Mouse (Mus musculus): ENCODE data around the gene Faah. TPM values are rescaled to one million over a fixed set of nuclear protein-coding genes. Genes with fewer than 3 reads are reported as not detected.

The Faah gene
- polyA plus RNA-seq, 1 experiment, result not detected

GRCm38 (mm10) chr4:115959546-115959945 lies 58.2 kb downstream of the Faah start:
- no peak overlapping the region for H3K27ac ChIP-seq (ENCODE audit: insufficient read depth, low read depth, low read length)

GRCm38 (mm10) chr4:115955494-115955775 lies 62.3 kb downstream of the Faah start:
- TF ChIP-seq POLR2A (IDR thresholded peaks at IDR 0.05; ENCODE audit: borderline replicate concordance, low read depth, low read length), result no peak
- no peak for TF ChIP-seq CTCF (IDR thresholded peaks at IDR 0.05; ENCODE audit: low read depth, low read length)
- Histone ChIP-seq H3K4me3 (ENCODE audit: insufficient read depth, low read length) (no peak overlapping the region), H3K27ac (ENCODE audit: insufficient read depth, low read depth, low read length) (no peak overlapping the region), H3K4me1 (ENCODE audit: control insufficient read depth, insufficient read depth, low read length) (no peaks in the 10 kb centered on the region)

More at GRCm38 (mm10) chr4:115959546-115959945, 58.2 kb downstream of the Faah start:
- Histone ChIP-seq H3K4me3 (ENCODE audit: insufficient read depth, low read length) (no peak overlapping the region), H3K4me1 (ENCODE audit: control insufficient read depth, insufficient read depth, low read length) (peaks cover 2% of the 10 kb centered on the region)
- TF ChIP-seq POLR2A (IDR thresholded peaks at IDR 0.05; ENCODE audit: borderline replicate concordance, low read depth, low read length), result no peak
- TF ChIP-seq CTCF (IDR thresholded peaks at IDR 0.05; ENCODE audit: low read depth, low read length), result no peak

GRCm38 (mm10) chr4:115954656-115955493 lies 62.9 kb downstream of the Faah start:
- Histone ChIP-seq H3K4me3 (ENCODE audit: insufficient read depth, low read length) (no peak overlapping the region), H3K4me1 (ENCODE audit: control insufficient read depth, insufficient read depth, low read length) (no peaks in the 10 kb centered on the region), H3K27ac (ENCODE audit: insufficient read depth, low read depth, low read length) (no peak overlapping the region)
- TF ChIP-seq POLR2A (IDR thresholded peaks at IDR 0.05; ENCODE audit: borderline replicate concordance, low read depth, low read length) (no peak), CTCF (IDR thresholded peaks at IDR 0.05; ENCODE audit: low read depth, low read length) (no peak)

GRCm38 (mm10) chr4:115953559-115953958 lies 64.2 kb downstream of the Faah start:
- TF ChIP-seq CTCF (IDR thresholded peaks at IDR 0.05; ENCODE audit: low read depth, low read length) (no peak), POLR2A (IDR thresholded peaks at IDR 0.05; ENCODE audit: borderline replicate concordance, low read depth, low read length) (no peak)
- Histone ChIP-seq H3K27ac (ENCODE audit: insufficient read depth, low read depth, low read length) (no peak overlapping the region), H3K4me1 (ENCODE audit: control insufficient read depth, insufficient read depth, low read length) (no peaks in the 10 kb centered on the region), H3K4me3 (ENCODE audit: insufficient read depth, low read length) (no peak overlapping the region)

DNA sequence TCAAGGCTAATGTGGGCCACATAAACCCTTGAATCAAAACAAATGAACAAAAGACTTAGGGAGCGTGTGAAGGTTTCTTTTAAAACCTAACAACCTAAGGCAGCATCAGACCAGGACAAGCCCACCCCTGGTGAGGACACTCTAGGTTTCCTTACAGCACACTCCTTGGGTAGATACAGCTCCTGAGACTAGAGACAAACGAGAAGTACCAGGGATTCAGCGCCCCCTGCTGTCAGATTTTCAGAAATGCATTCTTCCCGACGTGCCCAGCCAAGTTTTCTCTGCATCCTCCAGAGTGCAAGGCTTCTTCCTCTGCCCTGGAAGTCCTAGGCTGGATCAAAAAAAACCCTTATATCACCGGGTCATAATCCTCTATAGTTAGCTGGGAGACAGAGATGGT lies 65.0 kb downstream of the Faah start:
- no peaks in the 10 kb centered on the region for H3K4me1 ChIP-seq (ENCODE audit: control insufficient read depth, insufficient read depth, low read length)
- no peak for TF ChIP-seq POLR2A (IDR thresholded peaks at IDR 0.05; ENCODE audit: borderline replicate concordance, low read depth, low read length)
- TF ChIP-seq CTCF (IDR thresholded peaks at IDR 0.05; ENCODE audit: low read depth, low read length), result peak; percentile 71
- no peak overlapping the region for H3K27ac ChIP-seq (ENCODE audit: insufficient read depth, low read depth, low read length)
- H3K4me3 ChIP-seq (ENCODE audit: insufficient read depth, low read length), result no peak overlapping the region

GRCm38 (mm10) chr4:115943669-115944314 lies 73.9 kb downstream of the Faah start:
- H3K27ac ChIP-seq (ENCODE audit: insufficient read depth, low read depth, low read length), result no peak overlapping the region
- no peak overlapping the region for H3K4me3 ChIP-seq (ENCODE audit: insufficient read depth, low read length)
- no peak for TF ChIP-seq POLR2A (IDR thresholded peaks at IDR 0.05; ENCODE audit: borderline replicate concordance, low read depth, low read length)
- no peak for TF ChIP-seq CTCF (IDR thresholded peaks at IDR 0.05; ENCODE audit: low read depth, low read length)
- H3K4me1 ChIP-seq (ENCODE audit: control insufficient read depth, insufficient read depth, low read length), result no peaks in the 10 kb centered on the region

- H3K27ac ChIP-seq (ENCODE audit: insufficient read depth, low read depth, low read length), result no peak overlapping the region
- TF ChIP-seq POLR2A (IDR thresholded peaks at IDR 0.05; ENCODE audit: borderline replicate concordance, low read depth, low read length) (no peak), CTCF (IDR thresholded peaks at IDR 0.05; ENCODE audit: low read depth, low read length) (no peak)
These were observed 76.4 kb downstream of the Faah start for GRCm38 (mm10) chr4:115941242-115941820.

DNA sequence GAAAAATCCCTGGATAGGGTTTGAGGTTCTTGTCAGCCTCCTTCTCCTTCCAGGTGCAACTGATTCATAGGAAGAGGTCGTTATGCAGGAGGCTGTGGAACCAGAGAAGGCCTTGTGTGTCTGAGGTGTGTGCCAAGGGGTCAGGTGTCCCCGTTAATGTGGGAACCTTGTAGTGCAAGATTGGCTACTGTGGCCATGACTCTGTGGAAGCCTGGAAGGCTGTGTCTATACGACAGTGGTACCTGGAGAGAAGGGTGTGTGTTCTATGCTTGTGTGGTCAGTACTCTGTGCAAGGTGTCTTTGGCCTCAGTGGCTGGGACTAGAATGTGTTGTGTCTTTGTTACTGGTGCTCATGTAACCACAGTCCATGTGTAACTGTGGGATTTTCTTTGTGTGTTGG lies 77.0 kb downstream of the Faah start:
- Histone ChIP-seq H3K4me1 (ENCODE audit: control insufficient read depth, insufficient read depth, low read length) (no peaks in the 10 kb centered on the region), H3K27ac (ENCODE audit: insufficient read depth, low read depth, low read length) (no peak overlapping the region), H3K4me3 (ENCODE audit: insufficient read depth, low read length) (no peak overlapping the region)
- no peak for TF ChIP-seq CTCF (IDR thresholded peaks at IDR 0.05; ENCODE audit: low read depth, low read length)
- TF ChIP-seq POLR2A (IDR thresholded peaks at IDR 0.05; ENCODE audit: borderline replicate concordance, low read depth, low read length), result no peak

More at GRCm38 (mm10) chr4:115941242-115941820, 76.4 kb downstream of the Faah start:
- Histone ChIP-seq H3K4me1 (ENCODE audit: control insufficient read depth, insufficient read depth, low read length) (no peaks in the 10 kb centered on the region), H3K4me3 (ENCODE audit: insufficient read depth, low read length) (no peak overlapping the region)

DNA sequence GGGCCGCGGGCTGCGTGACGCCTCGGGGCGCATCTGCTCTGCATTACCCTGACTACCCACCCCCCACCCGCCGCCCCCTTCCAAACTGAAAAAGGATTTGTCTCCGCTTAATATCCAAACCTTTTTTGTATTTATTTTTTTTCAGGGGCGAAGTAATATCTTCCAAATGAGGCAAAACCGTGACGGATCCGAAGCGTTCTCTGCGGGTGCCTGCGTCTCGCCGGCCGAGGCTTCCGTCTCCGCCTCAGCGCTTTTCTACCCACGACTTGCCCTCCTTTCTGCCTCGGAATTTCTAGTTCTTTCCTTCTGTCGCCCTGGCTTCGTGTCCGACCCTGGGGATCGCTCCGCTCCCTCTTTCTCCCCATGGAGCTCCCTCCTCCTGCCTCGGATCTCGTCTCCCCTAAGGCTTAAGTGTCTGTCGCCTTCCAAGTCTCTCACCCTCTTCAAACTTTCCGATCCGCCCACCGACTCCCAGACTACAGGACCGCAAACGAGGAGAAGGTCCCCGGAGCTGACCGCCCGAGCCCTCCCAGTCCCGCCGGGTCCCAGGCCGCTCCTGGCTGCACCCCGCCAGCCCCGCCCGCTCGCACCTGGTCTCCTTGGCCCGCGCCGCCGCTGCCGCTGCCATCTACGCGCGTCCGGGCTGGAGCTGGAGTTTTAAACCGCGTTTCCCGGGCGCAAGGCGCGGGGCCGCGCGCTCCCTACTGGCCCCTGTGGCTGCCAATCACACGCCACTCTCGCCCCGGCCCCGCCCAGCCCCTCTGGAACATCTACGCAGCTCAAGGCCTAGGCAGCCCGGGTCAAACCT lies 78.2 kb downstream of the Faah start, which contains the start of gene Dmbx1:
Dmbx1 (minus strand) TSS at position 632 of the 808 bp plus-strand sequence.
- peak within 1 kb of the TSS; percentile 11; the same call in 1 of the 2 replicates for H3K4me3 ChIP-seq (ENCODE audit: insufficient read depth, low read length)
- no peaks in the 10 kb centered on the region for H3K4me1 ChIP-seq (ENCODE audit: control insufficient read depth, insufficient read depth, low read length)
- TF ChIP-seq POLR2A (IDR thresholded peaks at IDR 0.05; ENCODE audit: borderline replicate concordance, low read depth, low read length) (no peak), CTCF (IDR thresholded peaks at IDR 0.05; ENCODE audit: low read depth, low read length) (no peak)
- H3K27ac ChIP-seq (ENCODE audit: insufficient read depth, low read depth, low read length), result no peak within 1 kb of the TSS

All from bone marrow macrophage, adult 2 months (primary cell).